Mouse (Mus musculus) CH12.LX (cell line): ENCODE results near the gene Col4a2.

Source experiments
- BHLHE40 ChIP-seq: IDR thresholded peaks from 2 replicates; pipeline ENCODE4 v1.6.1; 2011; ENCODE audit warnings: mild to moderate bottlenecking, low read depth, low read length, improper control_type of control experiment
- CTCF ChIP-seq, 2 experiments: IDR thresholded peaks in 1 of 2; conservative IDR thresholded peaks in 1 of 2; 2 replicates each; pipeline ENCODE4 v1.5.1; 2011 to 2012; ENCODE audit warnings: low read depth in 2 of 2, low read length in 2 of 2, improper control_type of control experiment in 1 of 2, inconsistent platforms in 1 of 2, mild to moderate bottlenecking in 1 of 2, moderate library complexity in 1 of 2
- ELF1 ChIP-seq: IDR thresholded peaks from 2 replicates; pipeline ENCODE4 v1.6.1; 2014; ENCODE audit warnings: low read depth, mild to moderate bottlenecking, inconsistent platforms, low read length, improper control_type of control experiment
- EP300 ChIP-seq: IDR thresholded peaks from 2 replicates; pipeline ENCODE4 v1.6.1; 2011; ENCODE audit warnings: low read length, improper control_type of control experiment
- ETS1 ChIP-seq: conservative IDR thresholded peaks from 2 replicates; pipeline ENCODE4 v1.6.1; 2012; ENCODE audit warnings: low read depth, mild to moderate bottlenecking, inconsistent platforms, low read length, improper control_type of control experiment, moderate library complexity
- JUN ChIP-seq: IDR thresholded peaks from 2 replicates; pipeline ENCODE4 v1.6.1; 2011; ENCODE audit warnings: low read depth, mild to moderate bottlenecking, low read length, improper control_type of control experiment, moderate library complexity; ENCODE audit not compliant: insufficient read depth
- MEF2A ChIP-seq: IDR thresholded peaks from 2 replicates; pipeline ENCODE4 v1.6.1; 2014; ENCODE audit warnings: low read depth, mild to moderate bottlenecking, inconsistent platforms, low read length, improper control_type of control experiment, borderline replicate concordance
- POLR2A ChIP-seq: IDR thresholded peaks from 2 replicates; pipeline ENCODE4 v1.6.1; 2011; ENCODE audit warnings: low read depth, mild to moderate bottlenecking, improper control_type of control experiment, low read length
- ZNF384 ChIP-seq: IDR thresholded peaks from 2 replicates; pipeline ENCODE4 v1.6.1; 2012; ENCODE audit warnings: low read depth, low read length, improper control_type of control experiment, inconsistent platforms

DNA sequence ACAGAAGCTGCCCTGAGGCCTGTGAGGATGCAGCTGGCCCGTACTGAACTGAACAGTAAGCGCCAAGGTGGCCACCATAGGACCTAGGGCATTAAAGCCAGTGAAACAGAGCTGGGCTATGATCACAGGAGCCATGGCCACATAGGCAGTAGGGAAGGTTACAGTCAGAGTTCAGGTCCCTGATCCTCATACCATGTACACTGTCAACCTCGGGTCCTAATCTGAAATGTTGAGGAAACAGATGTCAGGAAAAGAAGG lies 152.0 kb downstream of the Col4a2 start:
- TF ChIP-seq POLR2A (no peak), ETS1 (no peak), JUN (no peak), BHLHE40 (no peak), EP300 (no peak), ELF1 (no peak), CTCF (conservative IDR thresholded peaks at IDR 0.05 in 1 of 2, IDR thresholded peaks at IDR 0.05 in 1 of 2; ENCODE audit: low read depth in 2 of 2, low read length in 2 of 2) (no peak), ZNF384 (no peak), MEF2A (no peak)
